ENCODE assay signal across 8 mouse cellular contexts in the genomic region with DNA sequence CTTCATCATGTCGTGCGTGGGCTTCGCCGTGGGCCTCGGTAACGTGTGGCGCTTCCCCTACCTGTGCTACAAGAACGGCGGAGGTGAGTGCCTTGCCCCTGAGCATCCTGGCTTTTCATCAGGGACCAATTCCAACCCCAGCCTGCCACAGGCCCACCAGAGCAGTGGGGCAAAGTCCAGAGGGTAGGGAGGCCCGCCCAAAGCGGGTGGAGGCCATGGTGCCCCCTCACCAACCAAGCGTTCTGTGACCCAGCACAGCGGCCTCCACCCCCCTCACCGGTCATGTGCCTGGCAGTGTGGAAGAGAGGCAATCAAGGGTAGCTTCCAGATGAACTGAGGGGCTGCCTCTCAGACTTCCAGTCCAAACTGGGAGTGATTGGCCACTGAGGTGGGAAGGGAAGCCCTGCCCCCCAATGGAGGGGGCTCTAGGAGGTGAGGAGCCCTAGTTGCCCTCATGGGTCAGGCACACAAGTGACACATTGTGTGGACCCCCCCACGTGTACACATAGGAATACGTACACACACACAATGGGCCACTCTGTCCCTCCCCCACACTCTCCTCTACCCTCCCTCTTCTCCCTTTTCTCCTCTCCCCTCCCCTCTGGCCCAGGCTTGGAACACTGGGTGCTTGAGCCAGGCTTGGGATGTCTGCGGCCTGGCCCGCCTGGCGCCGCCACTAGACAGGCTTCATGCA. TPM values are rescaled to one million over a fixed set of nuclear protein-coding genes. Genes with fewer than 3 reads are reported as not detected.
A peak's percentile ranks its signal among the peaks of the same experiment; 100 is the strongest.
DNase-seq lines count a peak whose midpoint lies in the region; ATAC-seq and TF ChIP-seq lines count a peak whose summit lies in the region.

No protein-coding gene starts in this region.

- ATAC-seq in heart, embryonic 13.5 days (ENCODE audit: extremely low read depth, insufficient number of reproducible peaks, low FRiP score, low TSS enrichment), result peak; percentile 34; the same call in 1 of the 2 replicates
- ATAC-seq in kidney, postnatal 0 days (replicated peaks; ENCODE audit: low FRiP score, low read depth), result peak; percentile 82

- no peak for TF ChIP-seq CTCF in kidney, postnatal 0 days (IDR thresholded peaks at IDR 0.05; ENCODE audit: low read depth)

- H3K27me3 ChIP-seq in heart, embryonic 13.5 days (replicated peaks), result peaks cover 10% of the 10 kb centered on the region; the same call in 1 of the 2 replicates
- H3K27me3 ChIP-seq in kidney, postnatal 0 days (ENCODE audit: insufficient read depth, low read length), result no peaks in the 10 kb centered on the region

- peak overlapping the region; percentile 69 for H3K4me3 ChIP-seq in heart, embryonic 13.5 days
- peak overlapping the region; percentile 52 for H3K4me3 ChIP-seq in kidney, postnatal 0 days (replicated peaks; ENCODE audit: low read depth, low read length)

- 19% methylated on average over 20 of the region's 20 CpGs for WGBS in heart, embryonic 13.5 days
- WGBS in kidney, postnatal 0 days, result 29% methylated on average over 20 of the region's 20 CpGs

- peaks cover 32% of the 10 kb centered on the region for H3K36me3 ChIP-seq in heart, embryonic 13.5 days
- no peaks in the 10 kb centered on the region for H3K36me3 ChIP-seq in kidney, postnatal 0 days (ENCODE audit: insufficient read depth, low read length)

- peaks cover 18% of the 10 kb centered on the region for H3K4me1 ChIP-seq in heart, embryonic 13.5 days
- H3K4me1 ChIP-seq in kidney, postnatal 0 days (replicated peaks; ENCODE audit: insufficient read depth, low read length), result no peaks in the 10 kb centered on the region

- peak; percentile 43 for DNase-seq in right cerebral cortex, adult 18-20 months
- no peak for DNase-seq in right cerebral cortex, postnatal 25 days
- DNase-seq in embryo, embryonic 10.5 days (ENCODE audit: low spot score), result peak; percentile 37
- DNase-seq in kidney, postnatal 0 days (ENCODE audit: low spot score), result peak; percentile 19
- peak; percentile 18 to 43 for DNase-seq in lung, postnatal 4 days
- peak; percentile 7 for DNase-seq in yolk sac, embryonic 10.5 days (ENCODE audit: low spot score)
- DNase-seq in urinary bladder, postnatal 25 days (ENCODE audit: low spot score), result no peak

- H3K4me2 ChIP-seq in heart, embryonic 13.5 days, result peak overlapping the region; percentile 73
- H3K4me2 ChIP-seq in kidney, postnatal 0 days (ENCODE audit: low read length), result peak overlapping the region; percentile 68

- H3K9ac ChIP-seq in heart, embryonic 13.5 days, result peak overlapping the region; percentile 89
- H3K9ac ChIP-seq in kidney, postnatal 0 days (ENCODE audit: low read depth, low read length), result peak overlapping the region; percentile 78

- peak overlapping the region; percentile 75 for H3K27ac ChIP-seq in heart, embryonic 13.5 days (replicated peaks)
- peak overlapping the region; percentile 76 for H3K27ac ChIP-seq in kidney, postnatal 0 days

- no peaks in the 10 kb centered on the region for H3K9me3 ChIP-seq in heart, embryonic 13.5 days
- no peaks in the 10 kb centered on the region for H3K9me3 ChIP-seq in kidney, postnatal 0 days (replicated peaks; ENCODE audit: low read length)

RNA-seq across cellular contexts. Expression of gene Slc6a8, which starts 1.2 kb away (rescaled TPM):
- 6.8 and 8.0 TPM in 2 replicates for polyA plus RNA-seq in heart, embryonic 13.5 days (2015; fragmentation: Nextera tagmentation; extraction: Ambion mirVana)
- 12.0 and 12.2 TPM in 2 replicates for polyA plus RNA-seq in kidney, postnatal 0 days (2015; fragmentation: Nextera tagmentation; extraction: Ambion mirVana)

RNA-seq across cellular contexts. Expression of gene Pnck, which starts 14.2 kb away (rescaled TPM):
- polyA plus RNA-seq in heart, embryonic 13.5 days (2015; fragmentation: Nextera tagmentation; extraction: Ambion mirVana), result 9.6 and 10.4 TPM in 2 replicates
- 15.7 and 18.7 TPM in 2 replicates for polyA plus RNA-seq in kidney, postnatal 0 days (2015; fragmentation: Nextera tagmentation; extraction: Ambion mirVana)

RNA-seq across cellular contexts. Expression of gene Dusp9, which starts 34.9 kb away (rescaled TPM):
- 6.0 and 6.3 TPM in 2 replicates for polyA plus RNA-seq in heart, embryonic 13.5 days (2015; fragmentation: Nextera tagmentation; extraction: Ambion mirVana)
- 23.5 and 25.0 TPM in 2 replicates for polyA plus RNA-seq in kidney, postnatal 0 days (2015; fragmentation: Nextera tagmentation; extraction: Ambion mirVana)

RNA-seq across cellular contexts. Expression of gene Bcap31, which starts 41.9 kb away (rescaled TPM):
- polyA plus RNA-seq in heart, embryonic 13.5 days (2015; fragmentation: Nextera tagmentation; extraction: Ambion mirVana), result 166 and 185 TPM in 2 replicates
- 285 and 288 TPM in 2 replicates for polyA plus RNA-seq in kidney, postnatal 0 days (2015; fragmentation: Nextera tagmentation; extraction: Ambion mirVana)

RNA-seq across cellular contexts. Expression of gene Abcd1, which starts 42.3 kb away (rescaled TPM):
- 12.3 and 12.4 TPM in 2 replicates for polyA plus RNA-seq in heart, embryonic 13.5 days (2015; fragmentation: Nextera tagmentation; extraction: Ambion mirVana)
- polyA plus RNA-seq in kidney, postnatal 0 days (2015; fragmentation: Nextera tagmentation; extraction: Ambion mirVana), result 12.3 and 14.1 TPM in 2 replicates

Comparison
In these comparisons a context has a peak if more than half of its experiments do, and no peak if none do; other contexts are left out.
1. DNase-seq: peak in right cerebral cortex, adult 18-20 months (single experiment), embryo, embryonic 10.5 days (single experiment), kidney, postnatal 0 days (single experiment), lung, postnatal 4 days (2 of 2) and yolk sac, embryonic 10.5 days (single experiment); none in right cerebral cortex, postnatal 25 days (single experiment) and urinary bladder, postnatal 25 days (single experiment).